Mouse (Mus musculus): ENCODE measurements at regions not wholly inside any gene's neighbourhood (a gene's known extent, or its start where the extent isn't known, plus 50 kb on each side); places are given as distances from the start of the nearest gene placed in this dataset.
"Not testable (repeated sequence)": the region's sequence is repeated elsewhere in the genome, so short reads cannot be mapped to it uniquely, and the experiment has no call there.

DNA sequence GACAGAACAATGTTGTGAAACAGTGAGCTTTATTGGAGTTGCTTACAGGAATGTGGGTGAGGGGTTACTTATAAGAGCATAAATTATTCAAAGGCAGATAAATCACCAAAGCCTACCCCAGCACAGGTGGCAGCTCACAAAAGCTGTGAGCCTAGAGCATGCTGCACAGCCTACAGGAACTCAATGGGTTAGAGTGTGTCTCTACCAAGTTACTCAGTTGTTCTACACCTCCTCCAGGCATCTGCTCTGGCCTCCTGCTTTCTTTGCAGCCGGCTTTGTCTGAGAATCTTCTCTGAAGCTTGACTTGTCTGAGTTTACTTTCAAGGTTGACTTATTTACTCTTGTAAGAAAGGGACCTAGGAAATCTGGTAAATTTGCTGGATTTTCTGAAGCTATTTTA is 336.5 kb downstream of the Fscb start:
- DNase-seq: no peak

DNA sequence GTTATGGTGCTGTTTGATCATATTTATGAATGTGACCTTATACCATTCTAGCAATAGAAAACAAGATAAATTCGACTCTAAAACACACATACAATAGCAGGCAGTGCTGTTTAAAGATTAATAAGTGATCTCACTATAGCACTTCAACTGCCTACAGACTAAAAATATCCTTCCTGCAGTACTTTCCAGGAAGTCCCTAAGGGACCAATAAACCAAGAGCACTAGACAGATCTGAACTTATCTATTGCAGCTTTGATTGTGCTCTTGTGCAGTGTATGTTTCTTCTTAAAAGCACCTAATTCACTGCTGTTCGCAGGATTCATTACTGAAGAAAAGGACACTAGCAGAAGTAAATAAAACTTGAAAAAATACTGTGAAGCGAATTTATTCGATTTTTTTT is 358.1 kb downstream of the Fscb start:
- DNase-seq: no peak

DNA sequence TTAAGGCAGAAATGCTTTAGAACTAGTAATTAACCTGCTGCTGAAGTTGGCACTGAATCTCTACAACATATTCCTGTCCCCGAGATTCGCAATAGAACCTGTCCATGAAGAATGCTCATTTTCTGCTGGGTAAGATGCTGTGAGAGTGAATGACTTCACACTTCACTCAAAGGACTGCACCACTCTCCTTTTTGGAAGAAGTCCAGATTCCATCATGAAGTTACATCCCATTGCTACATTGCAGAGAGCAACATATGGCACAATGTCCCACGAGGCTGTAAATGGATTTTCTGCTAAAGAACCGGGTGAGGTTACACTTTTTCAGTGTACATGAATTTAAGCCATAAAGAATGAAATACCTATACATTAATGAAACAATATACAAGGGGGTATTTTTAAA is 360.0 kb downstream of the Fscb start:
- DNase-seq: no peak

DNA sequence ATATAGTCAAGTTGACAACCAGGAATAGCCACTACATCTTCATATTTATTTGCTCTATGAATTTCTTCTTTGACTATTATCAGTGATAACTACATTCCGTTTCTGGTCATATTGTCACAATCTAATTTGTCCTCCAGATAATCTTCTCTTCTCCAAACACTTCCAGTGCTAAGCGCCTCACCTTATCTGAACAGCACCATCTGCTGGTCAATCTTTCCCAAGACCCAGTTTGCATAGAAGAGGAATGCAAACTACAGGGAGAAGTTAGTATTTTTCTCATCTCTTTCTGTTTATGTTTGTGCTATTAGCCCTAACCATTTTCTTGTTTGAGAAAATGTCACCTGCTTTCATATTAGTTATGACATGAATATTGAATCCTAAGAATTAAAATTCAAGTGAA is 370.3 kb downstream of the Fscb start:
- peak in 1 of 2 experiments; percentile 10 for DNase-seq

DNA sequence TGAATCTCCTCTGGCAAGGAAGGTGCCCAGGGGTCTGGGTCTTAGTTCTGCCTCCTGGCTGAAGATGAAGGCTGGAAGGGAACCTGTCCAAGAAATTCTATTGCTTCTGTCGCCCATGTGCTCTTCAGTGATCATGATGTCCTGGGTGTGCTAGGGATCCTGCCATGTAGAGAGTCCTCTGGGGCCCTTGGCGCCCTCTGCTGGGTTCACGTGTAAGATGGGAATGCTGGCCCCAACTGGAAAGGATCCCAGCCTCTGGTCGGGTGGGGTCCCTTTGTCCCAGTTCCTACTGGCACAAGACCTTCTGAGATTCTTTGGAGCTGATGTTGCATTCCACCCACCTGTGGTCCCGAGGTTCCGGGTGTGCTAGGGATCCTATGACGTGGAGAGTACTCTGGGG is 397.7 kb downstream of the Fscb start:
- DNase-seq: no peak

DNA sequence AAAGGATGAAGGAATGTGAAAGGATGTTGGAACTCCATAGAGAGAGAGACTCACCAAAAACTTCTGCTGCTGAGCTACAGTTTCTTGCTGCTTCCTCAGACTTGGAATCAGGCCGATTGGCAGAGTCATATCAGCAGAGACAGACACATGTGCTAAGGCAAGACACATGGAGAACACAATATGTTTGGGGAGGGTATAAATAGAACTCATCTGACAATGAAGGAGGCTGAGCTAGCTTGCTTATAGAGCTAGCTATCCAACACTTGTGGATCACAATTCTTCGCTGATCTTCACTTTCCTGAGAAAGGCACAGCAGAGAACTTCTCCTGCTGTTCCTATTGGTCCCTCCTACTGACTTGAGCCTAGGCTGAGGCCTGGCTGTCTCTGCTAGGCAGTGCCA is 429.0 kb downstream of the Fscb start:
- DNase-seq: no peak

DNA sequence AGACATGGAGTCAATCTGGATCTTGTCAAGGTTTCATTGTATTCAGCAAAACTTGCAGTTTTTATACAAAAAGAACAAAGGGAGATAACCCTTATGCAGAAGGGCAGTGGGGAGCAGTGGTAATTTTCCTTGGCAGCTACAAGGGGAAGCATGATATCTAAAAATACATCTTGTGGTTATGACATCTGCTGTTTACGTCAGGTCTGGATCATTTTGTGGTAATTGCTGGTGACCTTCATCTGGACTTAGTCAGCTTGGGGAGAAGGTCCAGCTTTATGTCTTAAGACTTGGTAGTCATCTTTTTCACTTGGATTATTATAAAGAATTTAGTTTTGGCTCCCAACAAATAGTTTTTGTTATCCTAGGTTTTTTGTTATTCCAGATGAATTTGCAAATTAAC is 465.9 kb downstream of the Fscb start:
- DNase-seq: not testable (repeated sequence)
